Mouse (Mus musculus): ENCODE measurements around the gene E130114P18Rik. TPM values are rescaled to one million over a fixed set of nuclear protein-coding genes. Genes with fewer than 3 reads are reported as not detected.

The E130114P18Rik gene
- polyA plus RNA-seq, 1 experiment: 14.9 TPM

DNA sequence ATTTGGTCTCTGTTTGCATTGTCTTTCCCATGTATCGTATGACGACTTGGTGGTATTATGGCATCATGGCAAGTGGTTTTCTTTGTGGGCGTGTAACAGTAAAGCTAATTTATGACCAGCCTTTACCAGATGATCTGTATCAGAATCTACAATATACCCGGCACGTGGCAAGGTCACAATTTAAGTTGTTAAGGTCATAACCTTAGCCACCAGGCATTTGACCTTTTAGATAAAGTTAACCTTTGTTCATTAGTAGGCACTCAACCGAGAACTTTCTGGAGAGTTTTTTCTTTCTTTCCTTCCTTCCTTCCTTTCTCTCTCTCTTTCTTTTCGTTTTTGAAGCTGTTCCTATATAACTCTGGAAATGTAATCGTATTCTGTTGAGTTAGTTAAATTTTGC, 8.7 kb upstream of the E130114P18Rik start:
- Histone ChIP-seq H3K27ac (ENCODE audit: insufficient read depth, low read length) (no peak overlapping the region), H3K4me1 (ENCODE audit: control insufficient read depth, insufficient read depth, low read length) (peaks cover 18% of the 10 kb centered on the region; the same call in 1 of the 2 replicates), H3K27me3 (ENCODE audit: control insufficient read depth, insufficient read depth, low read length) (no peaks in the 10 kb centered on the region), H3K4me3 (replicated peaks; ENCODE audit: insufficient read depth, low read depth, low read length) (no peak overlapping the region)
- 60% methylated on average over 8 of the region's 8 CpGs for WGBS
- TF ChIP-seq CTCF (IDR thresholded peaks at IDR 0.05; ENCODE audit: borderline replicate concordance, insufficient read depth, low read depth, low read length) (no peak), POLR2A (IDR thresholded peaks at IDR 0.05; ENCODE audit: borderline replicate concordance, insufficient read depth, low read length) (no peak)
- DNase-seq: no peak

DNA sequence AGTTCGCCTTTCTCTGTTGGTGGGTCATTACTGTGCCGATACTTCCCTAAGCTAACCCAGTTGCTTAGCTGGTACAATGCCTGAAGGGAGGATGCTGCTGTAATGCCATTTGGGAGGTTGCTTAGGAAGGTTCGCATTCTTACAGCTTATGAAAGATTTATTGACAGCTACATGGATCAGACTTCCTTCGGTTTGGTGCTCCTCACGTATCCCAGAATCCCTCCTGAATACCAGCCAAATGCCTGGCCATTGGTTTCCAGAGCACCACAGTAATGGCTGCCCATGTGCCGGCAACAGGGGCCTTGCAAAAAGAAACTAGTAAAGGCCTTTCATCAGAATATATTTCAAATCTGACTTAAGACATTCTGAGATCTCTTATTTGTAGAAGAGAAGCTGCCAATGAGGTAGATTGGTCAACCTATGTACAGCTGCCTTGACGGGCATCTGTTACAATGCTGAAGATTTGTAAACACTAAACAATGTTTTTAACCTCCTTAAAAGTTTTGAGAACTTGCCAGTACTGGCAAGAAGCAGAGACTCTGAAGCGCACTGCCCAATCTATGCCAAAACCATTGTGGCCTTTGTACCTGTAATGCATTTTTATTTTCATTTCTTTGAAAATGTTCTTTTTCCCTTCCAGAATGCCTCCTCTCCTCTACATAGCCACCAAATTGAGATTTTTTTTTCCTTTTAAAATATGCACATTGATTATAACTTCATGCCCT, 7.8 kb upstream of the E130114P18Rik start:
- H3K27ac ChIP-seq (ENCODE audit: insufficient read depth, low read length): peak overlapping the region; percentile 73; the same call in 1 of the 2 replicates
- no peak for TF ChIP-seq POLR2A (IDR thresholded peaks at IDR 0.05; ENCODE audit: borderline replicate concordance, insufficient read depth, low read length)
- no peak for TF ChIP-seq CTCF (IDR thresholded peaks at IDR 0.05; ENCODE audit: borderline replicate concordance, insufficient read depth, low read depth, low read length)
- H3K27me3 ChIP-seq (ENCODE audit: control insufficient read depth, insufficient read depth, low read length): no peaks in the 10 kb centered on the region
- H3K4me1 ChIP-seq (ENCODE audit: control insufficient read depth, insufficient read depth, low read length): peaks cover 18% of the 10 kb centered on the region; the same call in 1 of the 2 replicates
- WGBS: 26% methylated on average over 8 of the region's 8 CpGs
- DNase-seq: peak; percentile 54 to 56
- peak overlapping the region; percentile 7 for H3K4me3 ChIP-seq (replicated peaks; ENCODE audit: insufficient read depth, low read depth, low read length)

DNA sequence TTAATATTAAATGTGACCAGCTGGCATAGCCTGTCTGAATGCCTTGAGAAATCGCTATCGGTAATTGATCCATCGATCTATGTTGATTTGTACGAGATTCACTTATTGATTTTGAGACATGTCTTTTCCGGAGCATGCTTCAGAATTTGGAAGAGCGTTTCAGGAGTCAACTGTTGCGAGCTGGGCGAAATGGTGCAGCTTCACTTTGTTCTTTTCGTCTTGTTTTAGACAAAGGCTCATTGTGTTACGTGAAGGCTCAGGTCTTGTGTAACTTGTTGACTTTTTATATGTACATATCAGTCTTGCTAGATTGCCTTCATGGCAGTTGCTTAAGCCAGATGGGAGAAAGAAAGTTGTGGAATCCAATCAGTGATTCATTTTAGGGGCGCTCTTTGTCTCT, 6.4 kb upstream of the E130114P18Rik start:
- WGBS: 43% methylated on average over 11 of the region's 11 CpGs
- Histone ChIP-seq H3K4me3 (replicated peaks; ENCODE audit: insufficient read depth, low read depth, low read length) (no peak overlapping the region), H3K27ac (ENCODE audit: insufficient read depth, low read length) (no peak overlapping the region; the same call in 1 of the 2 replicates), H3K4me1 (ENCODE audit: control insufficient read depth, insufficient read depth, low read length) (peaks cover 18% of the 10 kb centered on the region; the same call in 1 of the 2 replicates), H3K27me3 (ENCODE audit: control insufficient read depth, insufficient read depth, low read length) (no peaks in the 10 kb centered on the region)
- DNase-seq: no peak
- no peak for TF ChIP-seq CTCF (IDR thresholded peaks at IDR 0.05; ENCODE audit: borderline replicate concordance, insufficient read depth, low read depth, low read length)
- no peak for TF ChIP-seq POLR2A (IDR thresholded peaks at IDR 0.05; ENCODE audit: borderline replicate concordance, insufficient read depth, low read length)

DNA sequence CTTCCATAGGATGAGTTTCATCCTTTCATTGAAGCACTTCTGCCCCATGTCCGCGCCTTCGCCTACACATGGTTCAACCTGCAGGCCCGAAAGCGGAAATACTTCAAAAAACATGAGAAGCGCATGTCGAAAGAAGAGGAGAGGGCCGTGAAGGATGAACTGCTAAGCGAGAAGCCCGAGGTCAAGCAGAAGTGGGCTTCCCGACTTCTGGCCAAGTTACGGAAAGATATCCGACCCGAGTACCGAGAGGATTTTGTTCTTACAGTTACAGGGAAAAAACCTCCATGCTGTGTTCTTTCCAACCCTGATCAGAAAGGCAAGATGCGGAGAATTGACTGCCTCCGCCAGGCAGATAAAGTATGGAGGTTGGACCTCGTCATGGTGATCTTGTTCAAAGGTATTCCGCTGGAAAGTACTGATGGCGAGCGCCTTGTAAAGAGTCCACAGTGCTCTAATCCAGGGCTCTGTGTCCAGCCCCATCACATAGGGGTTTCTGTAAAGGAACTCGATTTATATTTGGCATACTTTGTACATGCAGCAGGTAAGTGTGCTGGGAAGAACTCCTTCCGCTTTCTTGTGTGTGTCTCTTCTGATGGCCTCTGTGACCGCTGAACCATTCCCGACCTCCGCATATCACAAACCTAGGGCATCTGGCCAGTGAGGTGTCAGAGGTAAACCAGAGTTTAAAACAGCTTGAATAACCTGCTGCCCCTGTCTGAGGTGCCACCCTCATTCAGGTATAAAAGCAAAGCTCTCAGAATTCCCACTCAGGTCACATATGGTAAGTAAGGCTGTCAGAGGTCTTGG, 5.4 kb upstream of the E130114P18Rik start:
- peak overlapping the region; percentile 32 for H3K4me3 ChIP-seq (replicated peaks; ENCODE audit: insufficient read depth, low read depth, low read length)
- H3K27ac ChIP-seq (ENCODE audit: insufficient read depth, low read length): peak overlapping the region; percentile 39
- TF ChIP-seq POLR2A (IDR thresholded peaks at IDR 0.05; ENCODE audit: borderline replicate concordance, insufficient read depth, low read length) (no peak), CTCF (IDR thresholded peaks at IDR 0.05; ENCODE audit: borderline replicate concordance, insufficient read depth, low read depth, low read length) (no peak)
- DNase-seq: peak in 1 of 2 experiments; percentile 62
- H3K27me3 ChIP-seq (ENCODE audit: control insufficient read depth, insufficient read depth, low read length): no peaks in the 10 kb centered on the region
- H3K4me1 ChIP-seq (ENCODE audit: control insufficient read depth, insufficient read depth, low read length): peaks cover 14% of the 10 kb centered on the region; the same call in 1 of the 2 replicates
- 33% methylated on average over 26 of the region's 26 CpGs for WGBS

DNA sequence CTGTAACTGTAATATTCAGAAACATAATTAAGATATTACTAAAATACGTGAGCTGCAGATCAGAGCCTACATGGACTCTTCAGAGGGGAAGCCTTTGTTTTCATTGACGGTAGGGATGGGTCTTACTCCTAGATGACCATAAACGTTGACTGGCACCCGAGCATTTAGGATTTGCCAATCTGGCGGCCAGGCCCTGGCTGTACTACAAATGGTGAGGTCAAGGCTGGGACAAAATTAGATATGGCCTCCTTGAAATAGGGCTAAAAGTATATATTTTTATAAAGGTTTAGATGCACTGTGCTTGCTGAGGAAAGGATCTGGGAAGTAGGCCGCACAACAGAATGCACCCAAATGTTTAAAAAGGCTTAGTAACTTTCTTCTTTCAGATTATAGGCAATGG, 4.6 kb upstream of the E130114P18Rik start:
- Histone ChIP-seq H3K4me1 (ENCODE audit: control insufficient read depth, insufficient read depth, low read length) (peaks cover 12% of the 10 kb centered on the region; the same call in 1 of the 2 replicates), H3K4me3 (replicated peaks; ENCODE audit: insufficient read depth, low read depth, low read length) (peak overlapping the region; percentile 44), H3K27me3 (ENCODE audit: control insufficient read depth, insufficient read depth, low read length) (no peaks in the 10 kb centered on the region), H3K27ac (ENCODE audit: insufficient read depth, low read length) (peak overlapping the region; percentile 39; the same call in 1 of the 2 replicates)
- TF ChIP-seq CTCF (IDR thresholded peaks at IDR 0.05; ENCODE audit: borderline replicate concordance, insufficient read depth, low read depth, low read length): no peak
- no peak for TF ChIP-seq POLR2A (IDR thresholded peaks at IDR 0.05; ENCODE audit: borderline replicate concordance, insufficient read depth, low read length)
- WGBS: 13% methylated on average over 6 of the region's 6 CpGs
- peak; percentile 75 to 81 for DNase-seq

DNA sequence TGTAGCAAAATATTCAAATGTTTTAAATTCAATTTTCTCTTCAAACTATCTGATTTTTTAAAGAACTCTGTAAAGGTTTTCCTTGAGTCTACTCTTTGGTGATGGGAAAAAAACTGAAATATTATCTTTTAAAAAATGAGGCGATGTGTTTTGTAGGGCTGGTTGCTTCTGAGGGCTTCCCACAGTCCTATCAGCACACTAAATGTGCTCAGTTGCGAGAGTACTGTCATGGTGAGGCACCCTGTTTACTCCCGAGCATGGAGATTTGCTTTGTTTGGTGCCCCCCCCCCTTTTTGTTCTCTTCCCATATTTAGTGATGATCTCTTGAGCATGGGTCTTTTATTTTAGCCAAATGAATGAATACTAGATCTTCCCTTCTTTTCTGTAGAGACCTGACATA, 4.2 kb upstream of the E130114P18Rik start:
- 22% methylated on average over 3 of the region's 3 CpGs for WGBS
- peak overlapping the region; percentile 71; the same call in 1 of the 2 replicates for H3K27ac ChIP-seq (ENCODE audit: insufficient read depth, low read length)

DNA sequence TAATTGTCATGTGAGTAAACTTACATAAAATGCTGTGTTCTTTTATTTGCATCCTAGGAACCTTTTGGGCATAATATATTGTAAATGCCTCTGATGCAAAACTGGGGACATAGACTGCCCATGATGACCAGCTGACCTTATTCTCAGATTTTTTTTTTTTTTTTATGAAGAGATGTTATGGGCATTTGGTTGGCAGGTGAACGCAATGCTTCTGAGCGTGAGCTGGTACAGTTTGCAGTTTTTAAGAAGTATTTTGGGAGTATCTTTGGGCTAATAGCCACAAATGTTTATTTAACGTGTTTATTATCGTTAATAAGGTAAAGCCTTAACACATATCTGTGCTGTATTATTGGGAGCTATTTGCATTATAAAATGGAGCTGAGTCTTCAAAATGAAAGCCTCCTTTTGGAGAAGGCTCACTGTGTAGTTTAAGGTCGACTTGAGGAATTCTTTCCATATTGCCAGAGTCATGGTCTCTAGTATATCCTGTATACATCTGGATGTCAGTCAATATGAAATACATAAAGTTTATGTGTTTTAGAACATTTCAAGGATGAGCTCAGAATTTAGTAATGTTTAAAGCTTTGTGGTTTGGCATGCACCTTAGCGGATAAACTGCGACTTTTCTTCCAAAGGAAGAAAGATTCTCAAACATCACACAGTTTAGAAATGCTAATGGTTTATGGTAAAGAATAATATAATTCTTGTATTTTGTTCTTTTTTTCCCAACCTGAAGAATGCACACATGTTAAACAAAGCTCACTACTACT, 3.0 kb upstream of the E130114P18Rik start:
- 15% methylated on average over 7 of the region's 7 CpGs for WGBS
- Histone ChIP-seq H3K27me3 (ENCODE audit: control insufficient read depth, insufficient read depth, low read length) (no peaks in the 10 kb centered on the region), H3K27ac (ENCODE audit: insufficient read depth, low read length) (no peak overlapping the region), H3K4me1 (ENCODE audit: control insufficient read depth, insufficient read depth, low read length) (peaks cover 4% of the 10 kb centered on the region; the same call in 1 of the 2 replicates), H3K4me3 (replicated peaks; ENCODE audit: insufficient read depth, low read depth, low read length) (peak overlapping the region; percentile 66)
- DNase-seq: no peak
- no peak for TF ChIP-seq CTCF (IDR thresholded peaks at IDR 0.05; ENCODE audit: borderline replicate concordance, insufficient read depth, low read depth, low read length)

More for the DNA sequence above, 4.2 kb upstream of the E130114P18Rik start:
- no peak overlapping the region for H3K4me3 ChIP-seq (replicated peaks; ENCODE audit: insufficient read depth, low read depth, low read length)
- peaks cover 7% of the 10 kb centered on the region; the same call in 1 of the 2 replicates for H3K4me1 ChIP-seq (ENCODE audit: control insufficient read depth, insufficient read depth, low read length)
- no peak for DNase-seq
- H3K27me3 ChIP-seq (ENCODE audit: control insufficient read depth, insufficient read depth, low read length): no peaks in the 10 kb centered on the region
- TF ChIP-seq POLR2A (IDR thresholded peaks at IDR 0.05; ENCODE audit: borderline replicate concordance, insufficient read depth, low read length) (no peak), CTCF (IDR thresholded peaks at IDR 0.05; ENCODE audit: borderline replicate concordance, insufficient read depth, low read depth, low read length) (no peak)
